Mouse (Mus musculus) thymus, adult 2 months (tissue): ENCODE results near the gene Aldob.

Experiments
- CTCF ChIP-seq: fragments of 200-500 bp; IDR thresholded peaks from 2 replicates; pipeline ENCODE4 v1.5.1; 2012; ENCODE audit warnings: mild to moderate bottlenecking, control low read depth, low read length, moderate library complexity, borderline replicate concordance; ENCODE audit not compliant: control insufficient read depth, poor library complexity, insufficient read depth; ENCODE audit errors: extremely low read depth
- POLR2A ChIP-seq: fragments of 200-500 bp; IDR thresholded peaks from 2 replicates; pipeline ENCODE4 v1.6.1; 2012; ENCODE audit warnings: mild to moderate bottlenecking, low read length, control low read depth, moderate library complexity; ENCODE audit not compliant: control insufficient read depth, poor library complexity, insufficient read depth; ENCODE audit errors: extremely low read depth

DNA sequence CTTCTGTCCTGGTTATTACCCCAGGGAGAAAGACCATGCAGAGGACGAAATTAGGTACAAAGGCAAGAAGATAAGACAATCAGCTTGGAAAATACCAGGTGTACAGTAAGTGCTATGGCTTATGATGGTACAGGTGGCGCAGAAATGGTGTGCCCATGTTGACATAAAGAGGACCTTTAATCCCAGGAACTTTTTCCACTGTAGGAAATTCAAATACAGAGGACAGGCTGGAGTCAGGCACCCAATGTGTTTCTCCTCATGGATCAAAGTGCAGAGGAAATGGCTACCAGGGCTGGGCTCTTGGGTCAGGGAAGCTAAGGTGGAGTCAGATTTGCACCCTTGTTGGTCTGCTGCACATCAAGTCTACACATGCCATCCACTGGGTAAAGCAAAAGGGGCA, 40.8 kb upstream of the Aldob start:
- TF ChIP-seq CTCF, result no peak
- TF ChIP-seq POLR2A, result no peak
